Mouse (Mus musculus): ENCODE measurements around the gene Rnf181. TPM values are rescaled to one million over a fixed set of nuclear protein-coding genes. Genes with fewer than 3 reads are reported as not detected.
A peak's percentile ranks its signal among the peaks of the same experiment; 100 is the strongest.

The Rnf181 gene
- polyA plus RNA-seq, 1 experiment from 2014 or later = 83.0 TPM

DNA sequence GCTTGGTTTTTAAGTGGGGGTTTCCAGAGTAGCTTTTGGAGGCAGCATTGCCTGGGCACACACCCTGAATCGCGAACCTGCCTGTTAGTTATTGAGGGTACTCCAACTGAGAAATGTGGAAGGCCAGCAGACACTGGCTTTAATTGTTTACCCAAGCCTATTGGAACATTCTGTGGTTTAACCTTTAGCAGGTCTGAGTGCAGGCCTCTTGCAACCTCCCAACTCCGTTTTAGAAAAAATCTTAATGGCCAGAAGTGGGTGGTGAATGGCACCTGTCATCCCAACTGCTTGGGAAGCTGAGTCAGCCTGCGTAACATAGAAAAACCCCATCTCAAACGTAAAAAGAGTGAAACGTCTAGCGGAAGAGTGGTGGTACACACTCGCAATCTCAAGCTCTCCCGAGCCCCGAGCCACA is 30.1 kb upstream of the Rnf181 start:
- H3K4me2 ChIP-seq = no peak overlapping the region
- H3K9ac ChIP-seq = no peak overlapping the region
- no peaks in the 10 kb centered on the region for H3K27me3 ChIP-seq (replicated peaks)
- H3K9me3 ChIP-seq (replicated peaks) = no peaks in the 10 kb centered on the region
- no peak overlapping the region for H3K4me3 ChIP-seq
- WGBS (ENCODE audit: insufficient replicate concordance) = 77% methylated on average over 10 of the region's 10 CpGs
- peaks cover 30% of the 10 kb centered on the region for H3K36me3 ChIP-seq
- ATAC-seq = no peak
- 0 out of 2 replicates have a peak overlapping the region, but pooled peaks have one; percentile 30 for H3K27ac ChIP-seq
- H3K4me1 ChIP-seq = peaks cover 68% of the 10 kb centered on the region

DNA sequence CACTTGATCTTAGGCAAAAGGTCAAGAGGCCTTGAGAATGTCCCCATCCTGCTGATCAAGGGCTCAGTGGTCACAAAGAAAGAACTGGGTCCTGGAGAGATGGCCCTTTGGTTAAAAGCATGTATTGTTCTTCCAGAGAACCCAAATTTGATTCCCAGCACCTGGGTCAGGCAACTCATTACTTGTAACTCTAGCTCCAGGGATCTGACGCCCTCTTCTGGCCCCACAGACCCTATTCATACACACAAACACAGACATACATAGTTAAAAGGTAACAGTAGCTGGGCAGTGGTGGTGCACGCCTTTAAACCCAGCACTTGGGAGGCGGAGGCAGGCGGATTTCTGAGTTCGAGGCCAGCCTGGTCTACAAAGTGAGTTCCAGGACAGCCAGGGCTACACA is 25.6 kb upstream of the Rnf181 start:
- ATAC-seq = no peak
- H3K9ac ChIP-seq = no peak overlapping the region
- peak overlapping the region; percentile 83 for H3K27ac ChIP-seq

GRCm38 (mm10) chr6:72390795-72391521 is 24.2 kb upstream of the Rnf181 start:
- WGBS (ENCODE audit: insufficient replicate concordance) = 1% methylated on average over 12 of the region's 12 CpGs
- H3K27me3 ChIP-seq (replicated peaks) = no peaks in the 10 kb centered on the region
- H3K27ac ChIP-seq = peak overlapping the region; percentile 99
- H3K9me3 ChIP-seq (replicated peaks) = no peaks in the 10 kb centered on the region
- ATAC-seq = peak; percentile 71
- peak overlapping the region; percentile 84 for H3K4me3 ChIP-seq
- H3K4me1 ChIP-seq = peaks cover 71% of the 10 kb centered on the region
- H3K36me3 ChIP-seq = peaks cover 57% of the 10 kb centered on the region
- peak overlapping the region; percentile 78 for H3K4me2 ChIP-seq
- H3K9ac ChIP-seq = peak overlapping the region; percentile 98

More for the DNA sequence above, 25.6 kb upstream of the Rnf181 start:
- H3K27me3 ChIP-seq (replicated peaks) = no peaks in the 10 kb centered on the region
- no peaks in the 10 kb centered on the region for H3K9me3 ChIP-seq (replicated peaks)
- H3K36me3 ChIP-seq = peaks cover 46% of the 10 kb centered on the region
- peak overlapping the region; percentile 78 for H3K4me2 ChIP-seq
- peak overlapping the region; percentile 84 for H3K4me3 ChIP-seq
- peaks cover 66% of the 10 kb centered on the region for H3K4me1 ChIP-seq
- WGBS (ENCODE audit: insufficient replicate concordance) = 89% methylated on average over 5 of the region's 5 CpGs

DNA sequence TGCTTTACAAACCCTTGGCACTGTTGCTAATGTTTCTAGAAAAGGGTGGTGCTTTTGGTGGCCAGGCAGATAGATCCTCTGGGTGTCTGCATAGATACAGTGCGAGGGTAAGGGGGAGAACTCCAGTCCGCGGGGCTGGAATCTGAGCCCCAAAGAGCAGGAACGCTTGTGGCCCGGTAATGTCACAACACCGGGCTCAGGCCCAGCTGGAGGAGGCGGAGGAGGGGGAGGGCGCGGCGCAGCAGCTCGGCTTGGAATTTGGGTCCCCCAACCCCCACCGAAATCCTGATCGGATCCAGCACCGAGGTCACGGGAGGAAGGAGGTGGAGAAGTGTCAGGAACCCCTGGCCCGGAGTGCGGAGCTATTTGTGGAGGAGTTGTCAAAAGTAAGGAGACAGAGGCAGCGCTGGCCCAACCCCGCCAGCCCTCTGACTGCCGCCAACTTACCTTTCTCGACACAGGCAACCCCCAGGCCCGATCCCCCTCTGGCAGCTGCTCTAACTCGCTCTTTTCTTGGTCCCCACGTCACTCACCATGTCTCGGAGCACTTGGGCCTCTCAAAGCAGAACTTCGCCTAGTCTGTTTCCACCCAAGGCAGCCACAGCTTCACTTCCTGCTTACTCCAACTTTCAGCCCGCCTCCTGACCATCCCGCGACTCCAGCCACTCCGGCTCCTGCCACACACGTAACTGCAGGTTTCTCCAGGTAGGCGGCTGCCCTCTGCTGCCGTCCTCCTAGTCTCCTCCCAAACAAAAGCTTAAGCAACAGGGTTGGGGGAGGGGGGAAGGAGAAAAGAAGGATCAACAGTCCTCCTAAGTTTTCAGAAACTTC is 23.4 kb upstream of the Rnf181 start, which contains the start of gene Vamp8:
Gene Vamp8 (minus strand): TSS at position 763 of the 831 bp plus-strand sequence.
- peak within 1 kb of the TSS; percentile 84 for H3K4me3 ChIP-seq
- no peaks in the 10 kb centered on the region for H3K9me3 ChIP-seq (replicated peaks)
- H3K4me2 ChIP-seq = peak within 1 kb of the TSS; percentile 78
- H3K27me3 ChIP-seq (replicated peaks) = no peaks in the 10 kb centered on the region
- peaks cover 76% of the 10 kb centered on the region for H3K4me1 ChIP-seq
- H3K9ac ChIP-seq = peak within 1 kb of the TSS; percentile 98
- peak; percentile 34 for ATAC-seq
- H3K36me3 ChIP-seq = peaks cover 63% of the 10 kb centered on the region
- H3K27ac ChIP-seq = peak within 1 kb of the TSS; percentile 99
- under 1% methylated on average over 33 of the region's 33 CpGs for WGBS (ENCODE audit: insufficient replicate concordance)

GRCm38 (mm10) chr6:72389471-72389940 is 22.8 kb upstream of the Rnf181 start:
- Histone ChIP-seq H3K4me1 (peaks cover 76% of the 10 kb centered on the region), H3K36me3 (peaks cover 64% of the 10 kb centered on the region), H3K27ac (peak overlapping the region; percentile 99), H3K4me2 (peak overlapping the region; percentile 78), H3K4me3 (peak overlapping the region; percentile 84), H3K9me3 (replicated peaks) (no peaks in the 10 kb centered on the region), H3K27me3 (replicated peaks) (no peaks in the 10 kb centered on the region), H3K9ac (peak overlapping the region; percentile 98)
- under 1% methylated on average over 13 of the region's 13 CpGs for WGBS (ENCODE audit: insufficient replicate concordance)
- ATAC-seq = peak; percentile 92

GRCm38 (mm10) chr6:72388791-72389329 is 22.1 kb upstream of the Rnf181 start:
- Histone ChIP-seq H3K4me1 (peaks cover 77% of the 10 kb centered on the region), H3K4me3 (peak overlapping the region; percentile 84), H3K27me3 (replicated peaks) (no peaks in the 10 kb centered on the region), H3K4me2 (peak overlapping the region; percentile 78), H3K9ac (peak overlapping the region; percentile 98), H3K9me3 (replicated peaks) (no peaks in the 10 kb centered on the region), H3K36me3 (peaks cover 62% of the 10 kb centered on the region), H3K27ac (peak overlapping the region; percentile 99)
- ATAC-seq = no peak
- 37% methylated on average over 6 of the region's 6 CpGs for WGBS (ENCODE audit: insufficient replicate concordance)

GRCm38 (mm10) chr6:72388266-72388665 is 21.5 kb upstream of the Rnf181 start:
- Histone ChIP-seq H3K36me3 (peaks cover 58% of the 10 kb centered on the region), H3K4me1 (peaks cover 77% of the 10 kb centered on the region)
- 49% methylated on average over 10 of the region's 10 CpGs for WGBS (ENCODE audit: insufficient replicate concordance)

DNA sequence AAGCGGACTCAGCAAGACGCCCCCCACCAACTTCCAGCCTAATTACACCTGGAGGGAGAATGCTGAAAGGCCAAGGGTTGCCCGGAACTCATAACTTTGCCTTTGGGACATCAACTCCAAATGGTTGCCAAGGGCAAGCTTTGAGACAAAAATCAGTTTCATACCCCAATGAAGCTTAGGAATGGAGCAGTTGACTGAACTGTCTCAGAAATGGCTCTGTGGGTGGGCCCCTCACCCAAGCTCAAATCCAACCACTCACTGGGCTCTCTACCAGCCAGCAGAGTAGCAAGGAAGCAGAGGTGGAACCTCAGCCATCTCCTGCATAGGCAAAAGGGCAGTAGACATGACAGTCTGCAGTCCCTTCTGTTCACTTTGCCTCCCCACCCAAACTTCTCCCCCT is 21.1 kb upstream of the Rnf181 start:
- Histone ChIP-seq H3K4me1 (peaks cover 77% of the 10 kb centered on the region), H3K9me3 (replicated peaks) (no peaks in the 10 kb centered on the region), H3K4me3 (peak overlapping the region; percentile 84), H3K36me3 (peaks cover 54% of the 10 kb centered on the region), H3K27ac (peak overlapping the region; percentile 99), H3K27me3 (replicated peaks) (no peaks in the 10 kb centered on the region), H3K4me2 (peak overlapping the region; percentile 78), H3K9ac (peak overlapping the region; percentile 98)
- WGBS (ENCODE audit: insufficient replicate concordance) = 82% methylated on average over 3 of the region's 3 CpGs
- no peak for ATAC-seq

More at GRCm38 (mm10) chr6:72388266-72388665, 21.5 kb upstream of the Rnf181 start:
- no peaks in the 10 kb centered on the region for H3K9me3 ChIP-seq (replicated peaks)
- H3K9ac ChIP-seq = peak overlapping the region; percentile 98
- peak overlapping the region; percentile 99 for H3K27ac ChIP-seq
- peak overlapping the region; percentile 78 for H3K4me2 ChIP-seq
- H3K4me3 ChIP-seq = peak overlapping the region; percentile 84
- no peaks in the 10 kb centered on the region for H3K27me3 ChIP-seq (replicated peaks)
- no peak for ATAC-seq

DNA sequence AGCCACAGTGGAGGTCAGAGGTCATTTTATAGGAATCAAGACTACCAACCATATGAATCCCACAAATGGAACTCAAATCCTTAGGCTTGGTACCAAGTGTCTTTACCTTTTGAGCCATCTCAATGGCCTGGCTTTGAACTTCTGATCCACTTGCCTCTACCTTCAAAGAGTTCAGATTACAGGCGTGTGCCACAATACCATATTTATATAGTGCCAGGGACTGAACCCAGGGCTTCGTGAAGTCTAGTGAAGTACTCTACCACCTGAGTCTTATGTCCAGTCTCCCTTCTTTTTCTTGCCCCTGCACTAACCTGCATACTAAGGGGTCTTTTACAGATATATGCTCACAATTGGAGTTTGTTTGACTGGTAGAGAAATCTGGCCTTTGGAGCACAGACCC is 19.8 kb upstream of the Rnf181 start:
- Histone ChIP-seq H3K27ac (peak overlapping the region; percentile 92; the same call in 1 of the 2 replicates), H3K4me1 (peaks cover 79% of the 10 kb centered on the region), H3K27me3 (replicated peaks) (no peaks in the 10 kb centered on the region), H3K36me3 (peaks cover 45% of the 10 kb centered on the region), H3K9ac (no peak overlapping the region; the same call in none of the 2 replicates), H3K4me3 (no peak overlapping the region), H3K4me2 (no peak overlapping the region), H3K9me3 (replicated peaks) (no peaks in the 10 kb centered on the region)
- no peak for ATAC-seq
- 82% methylated on average over 2 of the region's 2 CpGs for WGBS (ENCODE audit: insufficient replicate concordance)

DNA sequence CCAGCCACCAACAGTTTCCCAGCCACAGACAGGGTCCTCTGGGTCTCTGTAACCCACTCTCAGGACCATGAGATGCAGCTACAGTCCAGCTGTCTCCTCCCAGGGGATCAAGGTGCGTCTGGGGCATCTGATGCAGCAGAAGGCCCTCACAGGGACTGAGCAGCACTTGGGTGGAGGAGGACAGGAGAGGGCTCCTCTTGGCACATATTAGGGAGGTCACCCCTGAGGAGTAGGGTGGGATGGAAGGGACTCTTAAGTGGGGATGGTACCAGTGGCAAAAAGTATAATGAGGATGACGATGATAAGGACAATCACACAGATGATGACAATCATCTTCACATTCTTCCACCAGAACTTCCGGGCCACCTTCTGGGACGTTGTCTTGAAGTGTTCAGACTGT is 18.5 kb upstream of the Rnf181 start:
- Histone ChIP-seq H3K9ac (no peak overlapping the region), H3K4me3 (no peak overlapping the region), H3K4me2 (no peak overlapping the region), H3K27me3 (replicated peaks) (no peaks in the 10 kb centered on the region), H3K27ac (peak overlapping the region; percentile 92), H3K4me1 (peaks cover 83% of the 10 kb centered on the region), H3K36me3 (peaks cover 45% of the 10 kb centered on the region), H3K9me3 (replicated peaks) (no peaks in the 10 kb centered on the region)
- ATAC-seq = no peak
- WGBS (ENCODE audit: insufficient replicate concordance) = 24% methylated on average over 4 of the region's 4 CpGs

DNA sequence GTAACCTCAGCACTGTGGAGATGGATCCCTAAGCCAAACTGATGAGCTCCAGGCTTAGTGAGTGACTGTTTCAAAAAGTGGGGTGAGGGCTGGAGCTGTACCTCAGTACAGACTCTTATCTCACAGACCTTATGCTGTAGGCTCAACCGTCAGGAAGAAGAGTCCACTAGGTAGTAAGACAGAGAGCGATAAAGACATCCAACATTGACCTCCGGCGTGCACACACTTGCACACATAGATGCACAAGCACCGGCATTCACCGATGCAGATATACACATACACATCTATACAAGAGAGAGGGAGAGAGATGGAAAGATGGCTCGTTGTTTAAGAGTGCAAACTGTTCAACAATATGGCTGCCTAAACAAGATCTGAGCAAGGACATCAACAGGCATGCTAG is 17.2 kb upstream of the Rnf181 start:
- peaks cover 93% of the 10 kb centered on the region for H3K4me1 ChIP-seq
- no peaks in the 10 kb centered on the region for H3K9me3 ChIP-seq (replicated peaks)
- peak overlapping the region; percentile 92 for H3K27ac ChIP-seq
- peak; percentile 86 for ATAC-seq
- H3K36me3 ChIP-seq = peaks cover 45% of the 10 kb centered on the region
- H3K9ac ChIP-seq = peak overlapping the region; percentile 52
- WGBS (ENCODE audit: insufficient replicate concordance) = 28% methylated on average over 7 of the region's 7 CpGs
- H3K4me2 ChIP-seq = peak overlapping the region; percentile 45
- no peaks in the 10 kb centered on the region for H3K27me3 ChIP-seq (replicated peaks)
- no peak overlapping the region for H3K4me3 ChIP-seq

All from liver, embryonic 12.5 days (tissue).